Mouse (Mus musculus) mouse embryonic stem cell (cell line): ENCODE measurements around the gene Pcnp.
"Not testable (repeated sequence)": the region's sequence is repeated elsewhere in the genome, so short reads cannot be mapped to it uniquely, and the experiment has no call there.

ENCODE experiments used
- in situ Hi-C, 2 experiments: fragments of 300-500 bp; cut with MboI; formaldehyde crosslinking; loops; 1 replicate in 1 of 2; 3 replicates in 1 of 2; pipeline ENCODE4 v1.14.3; 2019 to 2020; ENCODE audit warnings: low sequenced_read_pairs in 2 of 2, low pct_unique_long_range_greater_than_20kb in 1 of 2, mixed read lengths in 1 of 2; ENCODE audit not compliant: unreplicated experiment in 1 of 2

Gene Pcnp

GRCm38 (mm10) chr16:56048038-56048437 is 18.5 kb upstream of the Pcnp start, which contains the start of gene Senp7:
Senp7 (plus strand) TSS chr16:56048338.
- in situ Hi-C loops, result not testable (repeated sequence)

GRCm38 (mm10) chr16:56038090-56038489 is 8.6 kb upstream of the Pcnp start:
- in situ Hi-C loops, result no loop called here

GRCm38 (mm10) chr16:56037138-56038010 is 7.8 kb upstream of the Pcnp start, which contains the start of gene Trmt10c:
Trmt10c (minus strand) TSS chr16:56037819.
- in situ Hi-C loops, result no loop called here

GRCm38 (mm10) chr16:56036501-56036900 is 7.0 kb upstream of the Pcnp start:
- in situ Hi-C loops, result no loop called here

GRCm38 (mm10) chr16:56034566-56034965 is 5.0 kb upstream of the Pcnp start:
- in situ Hi-C loops, result no loop called here

GRCm38 (mm10) chr16:56028722-56029551 is 602 bp downstream of the Pcnp start:
- in situ Hi-C loops, result no loop called here

GRCm38 (mm10) chr16:56027854-56028629 is 1.5 kb downstream of the Pcnp start:
- in situ Hi-C loops, result no loop called here

- in situ Hi-C loops, result no loop called here
Observed at GRCm38 (mm10) chr16:56019660-56020059, 9.9 kb downstream of the Pcnp start.

- in situ Hi-C loops, result no loop called here
Observed at GRCm38 (mm10) chr16:56014076-56014475, 15.5 kb downstream of the Pcnp start.

- in situ Hi-C loops, result no loop called here
Observed at GRCm38 (mm10) chr16:56012789-56013743, 16.5 kb downstream of the Pcnp start.

GRCm38 (mm10) chr16:56008862-56009261 is 20.7 kb downstream of the Pcnp start:
- in situ Hi-C loops, result no loop called here

GRCm38 (mm10) chr16:56006798-56007197 is 22.7 kb downstream of the Pcnp start:
- in situ Hi-C loops, result no loop called here

- in situ Hi-C loops, result no loop called here
Observed at GRCm38 (mm10) chr16:55994235-55994634, 35.3 kb downstream of the Pcnp start.

- in situ Hi-C loops, result no loop called here
Observed at GRCm38 (mm10) chr16:55990311-55990710, 39.2 kb downstream of the Pcnp start.

- in situ Hi-C loops, result no loop called here
Observed at GRCm38 (mm10) chr16:55986001-55986400, 43.5 kb downstream of the Pcnp start.

- in situ Hi-C loops, result no loop called here
Observed at GRCm38 (mm10) chr16:55974903-55975285, 54.6 kb downstream of the Pcnp start.

- in situ Hi-C loops, result no loop called here
Observed at GRCm38 (mm10) chr16:55974256-55974902, 55.2 kb downstream of the Pcnp start.
